Mouse (Mus musculus): Measurements from ENCODE around the gene Fbxo34. TPM values are rescaled to one million over a fixed set of nuclear protein-coding genes. Genes with fewer than 3 reads are reported as not detected.

The Fbxo34 gene
- total RNA-seq, 2 experiments from 2014 or later: 10.5 to 11.2 TPM

DNA sequence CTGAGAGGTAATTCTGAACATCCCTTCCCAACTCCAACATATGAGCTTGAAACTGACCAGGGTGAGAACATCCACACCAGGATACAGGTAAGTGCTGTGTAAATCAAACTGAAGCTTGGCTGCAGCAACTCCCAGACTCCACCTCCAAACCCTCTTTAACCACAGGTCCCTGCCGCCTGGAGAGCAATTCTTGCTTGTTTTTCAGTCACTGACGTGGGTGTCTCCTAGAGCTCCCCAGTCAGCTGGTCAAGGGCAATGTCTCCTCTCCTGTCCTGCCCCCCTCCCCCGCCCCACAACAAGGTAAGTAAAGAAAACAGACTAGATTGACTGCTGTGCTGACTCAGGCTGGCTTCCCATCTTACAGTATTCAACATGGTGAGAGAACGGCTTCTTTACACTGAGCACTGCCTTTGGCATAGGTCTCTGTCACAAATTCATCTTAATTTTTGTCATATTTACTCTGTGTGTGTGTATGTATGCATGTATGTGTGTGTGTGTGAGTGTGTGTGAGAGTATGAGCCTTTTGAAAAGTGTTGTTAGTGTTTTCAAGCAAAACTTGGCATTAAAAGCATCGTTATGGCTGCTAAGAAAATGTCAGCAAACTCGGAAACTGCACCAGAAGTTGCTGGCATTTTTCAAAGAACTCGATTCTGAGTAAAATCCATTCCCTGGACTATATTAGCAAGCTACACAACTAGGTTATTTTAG, 15.4 kb downstream of the Fbxo34 start:
- intact Hi-C loops (cut with DNase I; ENCODE audit: low total_unique reads): no loop called here

DNA sequence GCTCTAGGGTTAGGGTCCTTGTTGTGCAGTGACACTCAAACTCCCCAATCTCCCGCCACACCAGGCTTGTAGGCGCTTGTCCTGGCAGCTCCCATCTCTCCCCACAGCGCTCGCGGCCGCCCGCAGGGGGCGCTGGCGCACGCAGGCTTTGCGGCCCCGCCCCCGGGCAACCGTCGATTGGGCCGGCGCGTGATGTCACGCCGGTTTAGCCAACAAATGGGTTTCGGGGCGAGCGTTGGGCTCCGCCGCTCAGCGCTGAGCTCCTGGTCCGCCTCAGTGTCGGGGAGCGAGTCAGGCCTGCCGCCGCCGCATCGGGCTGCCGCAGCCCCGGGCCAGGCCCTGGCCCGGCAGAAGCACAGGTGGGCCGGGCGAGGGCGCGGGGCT, 22.1 kb downstream of the Fbxo34 start:
- DNase-seq: peak; percentile 94
- intact Hi-C loops (cut with DNase I; ENCODE audit: low total_unique reads): no loop called here

More for the DNA sequence above, 15.4 kb downstream of the Fbxo34 start:
- no peak for DNase-seq

DNA sequence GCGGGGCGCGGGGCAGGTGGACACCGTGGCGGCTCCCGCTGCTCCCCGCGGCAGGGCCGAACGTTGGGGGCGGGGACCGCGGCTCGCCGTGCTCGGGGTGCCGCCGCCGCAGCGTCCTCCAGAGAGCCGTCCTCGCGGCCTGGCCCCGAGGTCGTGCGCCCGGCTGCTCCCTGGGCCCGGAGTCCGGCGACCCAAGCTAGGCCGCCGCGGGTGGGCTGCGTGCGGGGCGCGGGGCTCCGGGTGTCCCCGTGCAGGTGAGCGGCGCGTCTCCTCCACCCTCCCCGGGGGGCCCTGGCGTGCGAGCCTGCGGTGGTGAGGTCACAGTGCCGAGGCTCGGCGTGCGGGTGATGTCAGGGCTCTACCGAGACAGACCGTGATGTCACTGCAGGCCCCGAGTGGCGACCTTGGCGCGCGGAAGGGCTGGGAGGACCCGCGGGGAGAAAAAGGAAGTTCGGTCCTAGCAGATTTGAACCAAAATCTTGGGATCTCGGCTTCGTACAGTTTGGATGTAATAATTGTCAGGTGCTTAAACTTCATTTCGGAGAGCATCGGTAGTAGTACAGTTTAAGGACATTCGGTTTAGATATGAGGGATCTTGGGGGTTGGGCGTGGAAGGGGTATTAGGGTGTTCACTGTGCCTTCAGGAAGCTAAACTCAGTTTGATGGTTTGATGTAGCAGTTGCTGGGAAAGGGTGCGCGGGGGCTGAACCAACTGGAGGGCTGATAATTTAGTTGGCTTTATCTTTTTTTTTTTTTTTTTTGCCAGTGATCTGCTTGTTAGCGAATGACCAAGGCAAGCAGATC, 22.7 kb downstream of the Fbxo34 start:
- intact Hi-C loops (cut with DNase I; ENCODE audit: low total_unique reads): no loop called here

DNA sequence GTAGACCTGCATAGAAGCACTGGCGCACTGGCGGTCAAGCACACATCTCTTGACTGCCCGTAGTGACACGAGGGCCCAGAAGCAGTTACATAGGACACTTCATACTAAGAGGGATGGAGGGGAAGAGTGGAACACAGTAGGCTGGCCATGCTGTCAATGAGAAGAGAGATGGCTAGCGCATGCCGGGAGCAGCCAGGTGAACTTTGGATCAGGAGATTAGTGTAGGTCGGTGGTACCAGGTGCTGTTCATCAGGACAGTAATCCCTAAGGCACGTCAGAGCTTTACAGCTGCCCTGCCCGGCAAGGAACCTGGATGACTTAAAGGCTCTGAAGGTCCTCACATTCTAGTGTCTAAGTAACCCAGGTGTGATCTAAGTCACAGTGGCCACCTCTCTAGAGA, 23.7 kb downstream of the Fbxo34 start:
- intact Hi-C loops (cut with DNase I; ENCODE audit: low total_unique reads): no loop called here
- no peak for DNase-seq

More for the DNA sequence above, 22.7 kb downstream of the Fbxo34 start:
- DNase-seq: peak; percentile 57

DNA sequence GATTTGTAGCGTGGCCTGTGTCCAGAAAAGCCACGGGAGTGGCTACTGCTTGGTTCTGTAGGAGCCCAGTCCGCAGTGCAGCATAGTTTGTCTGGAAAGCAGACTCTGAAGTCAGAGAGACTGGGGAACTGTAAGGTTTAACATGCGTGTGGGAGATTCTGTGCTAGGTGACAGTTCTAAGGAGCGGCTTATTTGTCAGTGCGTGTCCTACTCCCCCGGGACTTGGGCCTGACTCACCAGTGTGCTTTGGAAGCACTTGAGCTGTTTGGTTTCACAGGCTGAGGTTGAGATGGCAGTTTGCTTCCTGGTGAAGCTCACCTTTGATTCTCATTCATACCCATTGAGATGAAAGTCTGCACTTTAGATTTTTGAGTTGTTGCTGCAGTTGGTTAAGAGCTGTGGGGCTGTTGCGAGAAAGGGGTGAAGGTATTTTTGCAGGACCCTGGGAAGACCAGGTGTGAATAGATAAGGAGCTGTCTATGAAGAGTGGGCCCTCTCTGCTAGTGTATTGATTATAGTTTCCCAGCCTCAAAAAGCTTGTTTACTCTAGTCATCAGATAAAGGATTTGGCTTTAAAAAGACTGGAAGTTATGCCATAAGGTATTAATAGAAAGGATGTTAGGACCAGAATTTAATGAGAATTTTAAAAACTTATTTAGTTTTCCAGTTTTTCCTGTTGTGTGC, 24.5 kb downstream of the Fbxo34 start:
- no peak for DNase-seq
- intact Hi-C loops (cut with DNase I; ENCODE audit: low total_unique reads): no loop called here

DNA sequence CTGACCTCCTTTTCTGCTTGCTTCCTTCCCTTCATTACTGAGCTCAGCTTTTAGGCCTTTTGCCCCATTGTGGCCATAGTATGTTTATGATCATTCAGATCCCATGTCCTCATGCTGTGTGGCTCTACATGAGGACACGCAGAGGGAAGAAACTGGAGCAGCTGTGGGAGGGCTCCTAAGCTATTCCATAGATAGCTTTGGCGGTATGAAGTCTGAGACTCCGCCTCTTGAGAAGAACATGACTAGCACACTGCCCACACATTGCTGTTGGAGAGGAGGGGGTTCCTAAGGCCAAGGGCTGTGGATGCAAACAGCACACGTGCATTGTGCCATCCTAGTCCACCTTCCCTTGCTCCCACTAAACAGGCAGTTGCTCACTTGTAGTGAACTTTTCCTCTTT, 26.0 kb downstream of the Fbxo34 start:
- intact Hi-C loops (cut with DNase I; ENCODE audit: low total_unique reads): loop anchor here (2.0 kb wide), 1 partner anchor 53 kb away; no protein-coding TSS in a partner anchor
- no peak for DNase-seq

DNA sequence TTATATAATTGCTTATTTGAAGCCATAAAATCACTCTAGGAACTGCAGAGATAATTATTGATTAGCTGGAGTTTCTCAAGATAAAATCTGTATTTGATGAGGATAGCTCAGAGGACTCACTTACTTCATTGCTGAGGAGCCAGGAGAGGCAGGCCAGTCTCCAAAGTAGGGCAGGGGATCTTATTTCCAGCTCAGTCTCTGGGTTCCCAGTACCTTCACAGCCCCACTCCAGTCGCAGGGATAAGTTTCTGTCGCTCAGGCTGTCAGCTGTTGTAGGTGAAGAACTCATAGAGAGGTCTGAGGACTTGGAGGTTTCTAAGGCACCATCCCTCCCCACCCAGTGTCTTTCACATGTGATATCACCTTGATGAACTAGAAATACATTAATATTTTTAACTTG, 27.5 kb downstream of the Fbxo34 start:
- intact Hi-C loops (cut with DNase I; ENCODE audit: low total_unique reads): loop anchor here (2.0 kb wide), 1 partner anchor 51 kb away; no protein-coding TSS in a partner anchor
- no peak for DNase-seq

DNA sequence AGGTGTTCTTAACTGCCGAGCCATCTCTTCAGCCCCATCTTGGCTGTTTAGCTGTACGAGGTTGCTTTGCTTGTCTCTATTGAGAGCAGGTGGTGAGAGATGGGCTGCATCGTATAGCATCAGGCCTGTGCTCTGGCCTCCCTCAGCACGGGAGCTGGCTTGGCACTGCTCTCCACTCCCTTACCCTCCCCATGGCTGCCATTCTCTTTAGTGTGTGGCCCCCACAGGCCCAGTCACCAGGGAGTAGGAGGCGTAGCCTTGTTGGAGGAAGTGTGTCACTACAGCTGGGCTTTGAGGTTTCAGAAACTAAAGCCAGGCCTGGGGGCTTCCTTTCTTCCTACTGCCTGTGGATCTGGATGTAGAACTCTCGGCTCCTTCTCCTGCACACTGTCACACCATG, 32.0 kb downstream of the Fbxo34 start:
- intact Hi-C loops (cut with DNase I; ENCODE audit: low total_unique reads): no loop called here
- DNase-seq: no peak

DNA sequence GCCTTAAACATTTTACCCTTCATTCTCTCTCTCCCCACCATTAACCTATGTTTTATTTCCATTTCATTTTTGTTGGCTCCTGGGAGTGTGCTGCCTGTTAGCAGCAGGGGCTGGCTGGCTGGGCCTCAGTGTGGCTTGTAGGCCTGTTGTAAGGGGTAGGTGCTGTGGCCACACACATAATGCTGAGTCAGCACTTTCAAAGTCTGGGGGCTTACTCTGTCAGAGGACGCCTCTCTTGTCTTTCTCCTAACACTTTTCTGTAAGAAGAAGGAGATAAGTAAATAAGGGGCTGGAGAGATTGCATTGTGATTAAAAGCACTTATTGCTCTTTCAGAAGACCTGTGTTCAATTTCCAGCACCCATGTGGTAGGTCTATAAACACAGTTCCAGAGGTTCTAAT, 32.9 kb downstream of the Fbxo34 start:
- DNase-seq: no peak
- intact Hi-C loops (cut with DNase I; ENCODE audit: low total_unique reads): no loop called here

DNA sequence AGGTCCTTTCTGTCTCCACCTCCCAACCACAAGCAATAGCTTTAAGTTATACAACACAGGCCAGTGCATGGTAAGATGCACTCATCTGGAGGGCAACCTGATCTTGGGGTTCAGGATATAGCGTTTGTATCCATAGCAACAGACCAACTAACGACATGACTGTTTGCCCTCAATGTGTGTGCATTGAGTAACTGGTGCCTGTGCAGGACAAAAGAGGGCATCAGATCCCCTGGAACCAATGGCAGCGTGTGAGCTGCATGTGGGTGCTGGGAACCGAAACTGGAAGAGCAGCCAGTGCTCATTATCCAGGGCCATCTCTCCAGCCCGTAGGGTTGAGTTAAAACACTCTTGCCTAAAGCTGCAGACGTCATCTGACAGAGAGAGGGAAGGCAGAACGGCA, 38.5 kb downstream of the Fbxo34 start:
- intact Hi-C loops (cut with DNase I; ENCODE audit: low total_unique reads): no loop called here
- no peak for DNase-seq

DNA sequence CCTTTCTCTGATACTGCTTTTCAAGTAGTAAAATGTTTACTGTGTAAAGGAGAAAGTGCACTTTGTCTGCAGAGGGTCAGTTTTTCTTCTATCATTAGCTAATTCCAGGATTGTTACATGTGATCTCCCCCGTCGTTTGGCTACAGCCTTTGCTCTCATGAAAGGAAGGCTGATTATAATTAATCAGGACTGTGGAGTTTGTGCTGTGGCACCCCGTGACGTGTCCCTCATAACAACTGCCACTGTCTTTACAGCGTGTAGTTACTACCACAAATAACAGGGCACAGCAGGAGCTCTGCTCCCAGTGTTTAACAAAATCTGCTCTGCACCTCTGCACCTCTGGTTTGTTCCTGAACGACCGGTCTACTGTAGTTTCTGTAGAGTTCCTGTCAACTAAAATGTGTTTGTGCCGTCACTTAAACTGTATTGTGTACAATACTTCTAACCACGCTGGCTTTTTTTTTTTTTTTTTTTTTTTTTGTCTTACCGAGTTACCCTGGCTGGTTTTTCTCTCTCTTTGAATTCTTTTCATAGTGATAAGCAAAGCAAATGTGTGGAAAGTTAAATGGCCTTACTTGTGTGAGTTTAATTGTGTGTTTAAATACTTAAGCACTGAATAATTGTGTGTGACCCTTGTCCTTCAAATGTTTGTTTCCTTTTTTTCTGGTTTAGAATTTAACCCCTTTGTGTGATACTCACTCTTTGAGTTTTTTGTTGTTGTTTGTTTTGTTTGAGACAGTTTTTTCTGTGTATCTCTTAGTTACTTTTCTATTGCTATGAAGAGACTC, 39.3 kb downstream of the Fbxo34 start:
- DNase-seq: no peak
- intact Hi-C loops (cut with DNase I; ENCODE audit: low total_unique reads): no loop called here

DNA sequence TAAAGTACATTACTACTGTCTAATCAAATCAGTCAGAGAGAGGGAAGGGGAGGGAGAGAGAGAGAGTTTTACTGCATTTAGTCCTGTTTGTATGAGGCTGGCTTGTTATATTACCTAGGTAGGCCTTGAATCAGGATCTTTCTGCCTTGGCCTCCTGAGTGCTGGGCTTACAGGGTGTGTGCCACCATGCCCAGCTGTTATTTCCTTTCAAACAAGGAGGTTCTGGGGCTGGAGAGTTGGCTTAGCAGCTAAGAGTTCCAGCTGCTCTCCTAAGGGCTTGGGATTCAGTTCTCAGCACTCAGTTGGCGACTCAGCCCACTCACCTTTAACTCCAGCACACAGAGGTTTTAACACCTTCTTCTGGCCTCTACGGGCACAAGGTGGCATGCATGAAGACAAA, 40.5 kb downstream of the Fbxo34 start:
- no peak for DNase-seq
- intact Hi-C loops (cut with DNase I; ENCODE audit: low total_unique reads): no loop called here

DNA sequence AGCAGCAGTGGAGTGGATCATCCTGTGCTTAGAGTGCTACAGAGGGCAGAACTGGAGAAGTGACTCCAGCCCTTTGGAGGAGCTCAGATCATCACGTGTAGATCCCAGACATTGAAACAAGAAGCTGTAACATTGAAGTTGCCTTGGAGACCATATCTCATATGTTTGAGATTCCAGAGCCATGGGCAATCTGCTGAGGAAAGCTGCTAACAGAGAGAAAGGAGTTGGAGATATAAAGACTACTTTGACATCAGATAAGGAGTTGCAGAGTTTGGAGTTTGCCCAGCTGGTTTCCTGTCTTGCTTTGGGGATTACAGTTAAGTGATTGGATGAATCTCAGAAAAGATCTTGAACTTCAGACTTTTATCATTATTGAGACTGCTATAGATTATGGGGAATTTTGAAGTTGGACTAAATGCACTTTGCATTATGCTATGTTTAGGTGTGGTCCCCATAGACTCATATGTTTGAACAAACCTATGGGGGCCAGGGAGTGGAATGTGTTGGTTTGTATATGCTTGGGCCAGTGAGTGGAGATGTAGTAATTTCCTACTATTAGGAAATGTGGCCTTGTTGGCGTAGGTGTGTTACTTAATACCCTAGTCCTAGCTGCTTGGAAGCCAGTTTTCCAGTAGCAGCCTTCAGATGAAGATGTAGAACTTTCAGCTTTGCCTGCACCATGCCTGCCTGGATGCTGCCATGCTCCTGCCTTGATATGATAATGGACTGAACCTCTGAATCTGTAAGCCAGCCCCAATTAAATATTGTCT, 43.6 kb downstream of the Fbxo34 start:
- intact Hi-C loops (cut with DNase I; ENCODE audit: low total_unique reads): no loop called here
- no peak for DNase-seq

DNA sequence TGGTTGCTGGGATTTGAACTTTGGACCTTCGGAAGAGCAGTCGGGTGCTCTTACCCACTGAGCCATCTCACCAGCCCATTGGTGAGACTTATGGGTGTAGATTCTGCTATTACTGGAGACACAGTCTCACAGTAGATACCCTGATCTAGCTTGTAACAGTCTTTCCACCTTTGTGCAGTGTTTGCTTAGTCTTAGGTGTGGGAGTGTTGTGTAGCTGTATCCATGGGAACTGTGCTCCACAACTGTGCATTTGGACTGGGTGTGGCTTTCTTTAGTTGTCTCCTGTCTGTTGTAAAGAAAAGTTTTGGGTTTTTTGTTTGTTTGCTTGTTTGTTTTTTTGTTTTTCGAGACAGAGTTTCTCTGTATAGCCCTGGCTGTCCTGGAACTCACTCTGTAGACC, 45.7 kb downstream of the Fbxo34 start:
- DNase-seq: no peak
- intact Hi-C loops (cut with DNase I; ENCODE audit: low total_unique reads): no loop called here

DNA sequence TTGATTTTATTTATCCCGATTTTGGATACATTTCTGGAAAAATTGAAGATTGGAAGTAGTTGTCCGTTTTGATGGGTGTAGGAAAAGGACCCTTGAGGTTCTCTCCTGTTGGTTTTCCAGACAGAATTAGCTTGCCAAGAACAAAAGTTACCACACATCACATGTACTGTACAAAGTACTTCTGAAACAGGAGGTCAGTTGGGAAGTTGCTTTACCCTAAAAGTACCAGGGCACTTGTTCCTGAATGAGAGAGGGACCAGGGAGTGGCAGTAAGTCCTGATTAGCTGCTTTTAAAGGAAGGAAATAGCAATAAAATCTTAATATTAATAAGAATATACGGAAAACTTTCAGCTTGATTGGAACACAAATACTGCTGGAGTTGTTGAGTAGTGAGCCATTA, 46.9 kb downstream of the Fbxo34 start:
- intact Hi-C loops (cut with DNase I; ENCODE audit: low total_unique reads): no loop called here
- DNase-seq: no peak

DNA sequence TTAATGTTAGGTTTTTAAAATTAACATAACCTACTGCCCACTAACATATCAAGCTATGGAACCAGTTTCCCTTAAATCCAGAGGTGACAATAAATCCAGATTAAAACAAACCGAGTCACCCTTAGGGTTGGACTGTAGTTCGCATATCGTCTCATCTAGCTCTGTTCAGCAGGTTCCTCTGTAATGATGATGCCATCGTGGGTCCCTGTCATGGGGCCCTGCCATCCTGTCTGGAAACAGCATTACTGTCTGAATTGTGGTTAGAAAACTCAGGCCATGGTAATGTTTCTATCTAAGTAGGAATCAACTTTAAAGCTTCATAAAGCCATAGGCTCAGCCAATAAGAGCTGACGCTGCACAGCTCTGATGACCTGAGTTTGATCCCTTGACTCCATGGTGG, 48.4 kb downstream of the Fbxo34 start:
- intact Hi-C loops (cut with DNase I; ENCODE audit: low total_unique reads): no loop called here
- DNase-seq: no peak

DNA sequence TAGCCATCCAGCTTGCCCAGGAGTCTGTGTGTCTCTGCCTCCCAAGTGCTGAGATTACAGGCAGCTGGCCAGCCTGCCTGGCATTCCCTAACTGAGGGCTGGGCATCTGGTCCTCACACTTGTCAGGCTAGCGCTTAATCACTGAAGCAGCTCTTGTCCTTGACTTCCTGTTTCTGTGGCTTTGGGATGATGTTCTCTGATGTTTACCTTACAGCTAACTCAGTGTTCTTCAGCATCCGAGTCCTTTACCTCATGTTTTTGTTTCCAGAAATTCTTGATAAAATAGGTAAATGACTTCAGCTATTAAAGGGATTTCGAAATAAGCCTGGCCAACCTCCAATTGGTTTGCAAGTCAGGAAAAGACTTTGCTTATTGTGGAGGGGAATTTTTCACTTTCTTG, 53.8 kb downstream of the Fbxo34 start:
- intact Hi-C loops (cut with DNase I; ENCODE audit: low total_unique reads): no loop called here
- DNase-seq: no peak

DNA sequence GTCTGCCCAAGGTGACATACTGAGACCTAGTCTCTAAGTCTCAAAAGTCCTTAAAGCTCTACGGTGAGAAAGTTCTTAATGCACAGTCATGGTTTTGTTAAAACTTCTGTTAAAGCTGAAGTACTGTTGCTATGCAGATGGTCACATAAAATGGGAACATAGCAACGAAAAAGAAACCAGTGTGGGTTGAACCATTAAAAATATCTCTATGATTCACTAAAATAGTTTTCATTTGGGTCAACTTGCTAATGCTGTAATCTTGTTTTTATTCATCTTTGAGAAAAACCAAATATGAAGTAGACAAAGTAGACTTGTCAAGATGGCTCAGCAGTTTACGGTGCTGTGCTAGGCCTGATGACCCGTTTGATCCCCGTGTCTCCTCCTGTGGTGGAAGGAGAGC, 56.5 kb downstream of the Fbxo34 start:
- intact Hi-C loops (cut with DNase I; ENCODE audit: low total_unique reads): no loop called here
- DNase-seq: no peak

DNA sequence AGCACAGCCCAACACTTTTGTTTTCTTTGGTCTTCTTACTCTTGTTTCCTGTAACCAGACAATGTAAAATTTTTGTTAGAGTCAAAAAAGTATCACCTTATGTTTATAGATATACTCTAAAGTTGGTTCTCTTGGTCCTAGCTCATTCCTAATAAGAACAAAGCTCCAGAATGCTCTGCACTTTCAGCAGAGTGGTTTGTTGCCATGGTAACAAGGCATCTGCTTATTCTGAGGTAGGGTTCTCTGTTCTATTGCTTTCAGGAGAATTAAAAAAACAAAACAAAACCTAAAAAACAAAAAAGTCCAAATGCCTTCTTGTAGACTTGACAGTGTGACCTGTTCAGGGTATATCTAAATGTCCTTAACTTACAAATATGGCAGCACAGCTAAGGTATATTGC, 57.8 kb downstream of the Fbxo34 start:
- intact Hi-C loops (cut with DNase I; ENCODE audit: low total_unique reads): no loop called here

More for the DNA sequence above, 57.8 kb downstream of the Fbxo34 start:
- DNase-seq: no peak

Measured in gastrocnemius, postnatal 14 days (tissue).